Mouse (Mus musculus) bone marrow macrophage, adult 2 months (primary cell): ENCODE measurements around the gene Spock1.

ENCODE experiments used
- CTCF ChIP-seq: IDR thresholded peaks from 2 replicates; pipeline ENCODE4 v1.5.1; 2012; ENCODE audit warnings: low read depth, mild to moderate bottlenecking, low read length, moderate library complexity
- POLR2A ChIP-seq: IDR thresholded peaks from 2 replicates; pipeline ENCODE4 v1.6.1; 2012; ENCODE audit warnings: mild to moderate bottlenecking, low read depth, low read length, borderline replicate concordance

DNA sequence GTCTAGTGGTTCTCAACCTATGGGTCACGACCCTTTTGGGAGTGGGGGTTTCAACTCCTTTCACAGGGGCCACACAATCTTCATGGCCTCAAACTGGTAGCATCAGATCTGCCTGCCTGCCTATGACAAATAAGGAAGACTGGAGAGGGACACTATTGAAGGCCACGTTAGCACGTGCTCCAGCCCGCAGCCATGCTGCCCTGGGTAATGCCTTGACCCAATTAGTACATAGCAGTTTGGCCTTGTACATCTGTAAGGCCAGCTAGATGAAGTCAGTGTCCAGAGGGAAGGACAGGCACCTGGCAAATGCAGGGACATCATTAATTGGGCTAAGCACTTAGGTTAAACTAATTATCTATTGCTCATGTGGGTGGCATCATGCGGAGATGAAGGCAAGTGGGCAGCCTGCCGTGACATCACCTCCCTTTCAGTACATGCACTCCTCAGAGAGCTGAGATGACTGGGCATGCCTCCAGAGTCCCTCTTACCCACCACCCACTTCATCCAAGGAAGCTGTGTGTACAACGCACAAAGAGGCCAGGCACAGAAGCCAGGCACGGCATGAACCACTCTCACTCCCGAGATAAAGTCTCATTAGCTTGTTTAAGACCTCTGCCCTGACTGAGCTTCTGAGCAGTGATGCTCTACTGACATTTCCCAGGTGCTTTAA, 241.8 kb downstream of the Spock1 start:
- TF ChIP-seq POLR2A: no peak
- TF ChIP-seq CTCF: no peak
